Mouse (Mus musculus) left cerebral cortex, postnatal 10 days (tissue): Measurements from ENCODE around the gene Arfgef2. TPM values are rescaled to one million over a fixed set of nuclear protein-coding genes. Genes with fewer than 3 reads are reported as not detected.
A peak's percentile ranks its signal among the peaks of the same experiment; 100 is the strongest.
"Not testable (repeated sequence)": the region's sequence is repeated elsewhere in the genome, so short reads cannot be mapped to it uniquely, and the experiment has no call there.

Experiments
- DNase-seq, 2 experiments: peaks; one replicate each; pipeline ENCODE4 v3.0.0; 2021 to 2022; ENCODE audit warnings: low spot score in 2 of 2, mixed read lengths in 1 of 2; ENCODE audit errors: extremely low spot score in 1 of 2
- intact Hi-C: fragments of 180-260 bp; cut with DNase I; formaldehyde crosslinking; loops from one replicate; pipeline ENCODE4 v1.15.1; 2025
- total RNA-seq, 2 experiments: library from RNA; stranded (reverse); gene quantifications; 2 replicates each; pipeline ENCODE4 v1.2.3; 2021

Gene Arfgef2
- total RNA-seq, result 10 to 100 TPM; 39.5 to 44.2 TPM

- intact Hi-C loops, result no loop called here
Observed at GRCm38 (mm10) chr2:166805250-166806172, at the start of gene Arfgef2. TSS of gene Arfgef2 (plus strand) at chr2:166805588.

GRCm38 (mm10) chr2:166757969-166758368 lies 47.4 kb upstream of the Arfgef2 start:
- no peak for DNase-seq
- intact Hi-C loops, result no loop called here

More at GRCm38 (mm10) chr2:166805250-166806172, at the start of gene Arfgef2:
- DNase-seq, result peak; percentile 75 to 94

DNA sequence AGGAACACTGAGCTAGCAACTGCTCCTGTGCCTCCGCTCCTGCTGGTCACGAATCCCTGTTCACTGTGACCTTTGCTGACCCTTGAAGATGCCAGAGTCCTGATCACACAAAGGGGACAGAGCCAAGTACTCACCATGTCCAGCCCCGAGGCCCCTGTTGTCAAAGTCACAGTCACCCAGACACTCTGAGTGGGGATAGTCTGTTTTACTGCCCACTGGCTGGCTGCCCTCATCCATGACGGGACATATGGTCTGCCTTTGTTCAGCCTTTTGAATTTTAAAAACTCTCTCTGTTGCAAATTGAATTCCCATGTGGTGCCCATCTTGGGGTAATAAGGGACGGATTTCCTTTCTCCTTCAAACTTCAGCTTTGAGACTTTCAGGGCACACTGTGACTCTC lies 41.3 kb upstream of the Arfgef2 start:
- DNase-seq, result no peak
- intact Hi-C loops, result no loop called here

- intact Hi-C loops, result no loop called here
- no peak for DNase-seq
Observed at GRCm38 (mm10) chr2:166767591-166767990, 37.8 kb upstream of the Arfgef2 start.

DNA sequence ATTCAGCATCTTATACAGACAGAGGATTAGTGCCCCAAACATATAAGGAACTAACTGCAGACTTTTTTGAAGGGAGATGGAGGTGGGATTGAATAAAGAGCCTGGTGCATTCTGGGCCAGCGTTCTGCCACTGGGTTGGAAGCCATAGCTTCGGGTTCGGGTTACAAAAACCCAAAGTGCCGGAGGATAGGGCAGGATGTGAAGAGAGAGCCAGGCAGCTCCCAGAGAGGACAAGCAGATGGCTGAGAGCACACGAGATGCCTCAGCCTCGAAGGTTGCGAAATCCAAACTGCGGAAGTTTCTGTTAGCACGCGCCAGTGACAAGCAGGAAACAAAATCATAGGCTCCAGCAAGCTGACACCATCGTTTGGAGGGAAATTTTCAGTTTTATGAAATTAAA lies 34.0 kb upstream of the Arfgef2 start:
- no peak for DNase-seq
- intact Hi-C loops, result loop anchor here (5.0 kb wide), 1 partner anchor 59 kb away; the partner anchor contains the start of gene Prex1

- intact Hi-C loops, result loop anchor here (5.0 kb wide), 1 partner anchor 61 kb away; the partner anchor contains the start of gene Prex1
- no peak for DNase-seq
Observed at GRCm38 (mm10) chr2:166773587-166773986, 31.8 kb upstream of the Arfgef2 start.

- intact Hi-C loops, result loop anchor here (5.0 kb wide), 1 partner anchor 62 kb away; the partner anchor contains the start of gene Prex1
- DNase-seq, result no peak
Observed at GRCm38 (mm10) chr2:166774275-166774674, 31.1 kb upstream of the Arfgef2 start.

- no peak for DNase-seq
- intact Hi-C loops, result no loop called here
Observed at GRCm38 (mm10) chr2:166775357-166775893, 30.0 kb upstream of the Arfgef2 start.

DNA sequence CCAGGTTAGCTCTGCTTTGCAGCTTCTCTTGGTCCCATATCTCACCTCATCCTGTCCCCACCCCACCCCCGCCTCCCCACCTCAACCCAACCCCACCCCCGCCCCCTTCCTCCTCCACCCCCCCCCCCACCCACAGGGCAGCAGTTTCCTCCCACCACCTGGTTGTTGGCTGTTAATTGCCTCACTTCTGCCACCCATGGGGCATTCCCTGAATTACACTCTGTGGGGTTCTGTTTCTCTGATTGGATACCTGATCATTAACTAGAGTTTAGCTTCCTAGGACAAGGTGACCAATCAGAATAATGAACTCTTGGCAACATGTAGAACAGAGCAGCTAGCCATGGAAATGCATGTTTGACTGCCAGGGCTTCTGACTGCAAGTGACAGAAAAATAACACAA lies 29.1 kb upstream of the Arfgef2 start:
- DNase-seq, result no peak
- intact Hi-C loops, result no loop called here

DNA sequence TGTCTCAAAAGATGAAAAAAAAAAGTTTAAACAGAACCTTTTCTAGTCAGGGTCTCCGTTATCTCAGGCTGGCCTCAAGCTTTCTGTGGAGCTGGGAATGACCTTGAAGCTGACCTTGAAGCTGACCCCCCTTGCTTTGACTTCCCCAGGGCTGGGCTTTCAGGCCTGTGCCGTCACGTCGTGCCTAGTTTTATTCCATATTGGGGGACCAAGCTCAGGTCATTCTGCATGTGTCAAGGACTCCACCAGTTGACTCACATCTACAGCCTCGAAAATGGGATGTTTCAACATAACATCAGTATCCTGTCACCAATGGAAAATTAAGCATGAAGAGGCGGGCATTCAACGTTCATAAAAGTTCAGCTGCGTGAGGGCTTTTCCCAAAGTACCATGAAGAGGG lies 25.4 kb upstream of the Arfgef2 start:
- DNase-seq, result no peak
- intact Hi-C loops, result loop anchor here (10.0 kb wide), 1 partner anchor 695 kb away; no protein-coding TSS in a partner anchor

DNA sequence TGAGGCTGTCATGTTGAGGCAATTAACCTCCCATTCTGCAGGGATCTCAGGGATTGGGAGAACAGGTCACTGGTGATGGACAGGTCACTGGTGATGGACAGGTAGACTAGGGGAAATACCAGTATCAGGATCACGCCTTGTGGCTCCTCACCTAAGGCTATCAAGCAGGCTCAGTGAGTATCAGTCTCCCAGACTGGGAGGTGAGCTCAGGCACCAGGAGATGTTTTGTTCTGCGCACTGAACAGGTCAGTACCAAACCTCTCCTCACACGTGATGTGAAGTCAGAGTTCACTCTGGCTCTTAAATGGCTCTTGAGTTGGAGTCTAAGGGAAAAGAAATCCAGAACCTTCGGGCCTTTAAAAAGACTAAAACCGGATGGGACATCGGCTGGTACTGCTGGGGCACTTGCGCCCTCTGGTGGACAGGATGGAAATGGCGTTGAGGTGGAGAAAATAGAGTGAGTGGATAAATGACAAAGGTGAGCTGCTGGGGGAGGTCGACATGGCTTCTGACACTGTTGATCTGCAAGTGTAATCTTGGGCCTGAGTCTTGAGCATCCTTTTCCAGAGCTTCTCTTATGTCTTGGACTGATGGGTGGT lies 24.3 kb upstream of the Arfgef2 start:
- intact Hi-C loops, result loop anchor here (1.0 to 10.0 kb wide), 2 partner anchors 189 to 696 kb away; no protein-coding TSS in a partner anchor
- peak; percentile 64 to 72 for DNase-seq

DNA sequence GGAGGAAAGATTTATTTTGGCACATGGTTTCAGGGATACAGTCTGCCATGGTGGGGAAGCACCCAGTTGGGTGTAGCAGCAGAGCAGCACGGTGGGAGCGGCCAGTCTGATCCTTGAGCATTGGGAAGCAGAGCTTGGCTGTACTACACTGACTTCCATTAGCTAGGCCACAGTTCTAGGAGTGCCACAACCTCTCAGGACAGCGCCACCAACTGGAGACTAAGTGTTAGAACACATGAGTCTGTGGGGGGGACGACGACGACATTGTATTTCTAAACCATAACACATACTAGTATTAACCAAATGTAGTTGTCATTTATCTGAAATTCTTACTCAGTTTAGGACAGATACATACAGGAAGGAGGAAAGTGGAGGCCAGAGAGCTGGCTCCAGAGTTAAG lies 21.0 kb upstream of the Arfgef2 start:
- intact Hi-C loops, result loop anchor here (10.0 kb wide), 1 partner anchor 700 kb away; no protein-coding TSS in a partner anchor
- DNase-seq, result no peak

- peak; percentile 90 to 95 for DNase-seq
- intact Hi-C loops, result loop anchor here (10.0 kb wide), 1 partner anchor 702 kb away; no protein-coding TSS in a partner anchor
Observed at GRCm38 (mm10) chr2:166786353-166787004, 18.9 kb upstream of the Arfgef2 start.

DNA sequence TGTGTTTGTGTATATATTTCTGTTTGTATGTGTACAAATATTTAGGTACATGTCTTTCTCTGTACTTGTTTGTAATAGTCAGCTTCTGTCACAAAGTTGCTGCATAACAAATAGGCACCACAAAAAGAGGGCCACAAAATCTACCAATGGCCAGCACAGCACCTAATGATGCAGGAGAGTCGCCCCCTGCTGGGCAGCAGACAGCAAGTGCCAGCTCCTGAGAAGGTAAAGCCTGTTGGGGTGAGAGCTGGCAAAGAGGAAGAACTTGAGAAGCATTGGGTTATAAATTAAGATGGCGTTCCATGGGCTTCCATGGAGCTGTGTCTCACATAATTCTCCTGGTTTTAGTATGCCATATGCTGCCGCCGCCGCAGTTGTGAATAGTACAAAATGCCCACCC lies 13.7 kb upstream of the Arfgef2 start:
- intact Hi-C loops, result no loop called here
- DNase-seq, result no peak

DNA sequence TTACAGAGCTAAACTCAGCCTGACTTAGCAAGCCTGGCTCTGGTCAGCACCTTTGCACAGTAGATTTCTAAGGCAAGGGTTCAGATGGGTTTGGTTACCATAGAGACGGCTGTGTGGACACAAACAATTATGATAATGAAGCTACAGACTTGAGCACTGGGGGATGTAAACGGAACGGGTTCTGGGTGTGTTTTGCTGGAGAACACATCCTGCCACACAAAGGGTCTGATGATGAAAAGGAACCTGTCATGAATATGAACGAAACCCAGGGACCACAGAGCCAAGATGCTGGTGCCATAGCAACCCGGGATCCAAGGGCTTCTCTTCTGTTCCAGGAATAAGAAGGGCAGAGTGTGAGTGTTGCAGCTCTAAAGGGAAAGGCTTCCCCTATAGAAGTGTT lies 13.0 kb upstream of the Arfgef2 start, which contains the start of gene Trp53rkb:
Gene Trp53rkb (plus strand): TSS at position 177 of the 400 bp plus-strand sequence.
- peak in 1 of 2 experiments; percentile 57 for DNase-seq
- intact Hi-C loops, result no loop called here

DNA sequence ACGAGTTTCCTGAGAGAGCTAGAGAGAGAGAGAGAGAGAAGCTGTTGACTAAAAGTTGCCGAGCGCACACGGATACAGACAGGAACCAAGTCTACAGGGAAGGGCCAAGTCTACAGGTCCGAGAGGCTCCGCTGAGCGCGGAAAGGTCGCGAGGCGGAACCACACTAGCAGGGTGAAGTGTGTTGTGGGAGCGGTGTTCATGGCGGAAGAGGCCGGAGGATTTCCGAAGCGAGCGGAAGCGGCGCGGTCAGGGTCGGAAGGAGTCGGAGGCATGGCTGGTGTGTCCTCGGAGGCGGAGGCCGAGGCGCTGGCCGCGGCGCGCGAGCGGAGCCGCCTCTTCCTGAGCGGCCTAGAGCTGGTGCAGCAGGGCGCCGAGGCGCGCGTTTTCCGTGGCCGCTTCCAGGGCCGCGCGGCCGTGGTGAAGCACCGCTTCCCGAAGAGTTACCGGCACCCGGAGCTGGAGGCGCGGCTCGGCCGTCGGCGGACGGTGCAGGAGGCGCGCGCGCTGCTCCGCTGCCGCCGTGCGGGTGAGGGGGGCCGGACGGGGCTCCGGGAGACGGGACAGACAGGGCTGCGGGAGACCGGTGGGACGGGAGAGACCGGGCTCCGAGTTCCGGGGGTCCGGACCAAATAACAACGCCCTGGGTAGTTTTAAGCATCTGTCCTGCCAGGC lies 11.7 kb upstream of the Arfgef2 start:
- intact Hi-C loops, result not testable (repeated sequence)

GRCm38 (mm10) chr2:166799615-166800472 lies 5.5 kb upstream of the Arfgef2 start:
- no peak for DNase-seq
- intact Hi-C loops, result no loop called here

More for the DNA sequence above, 11.7 kb upstream of the Arfgef2 start:
- DNase-seq, result peak; percentile 76 to 89
